Mouse (Mus musculus) lung, postnatal 0 days (tissue): ENCODE data around the gene Scfd2.

Experiments used
- CTCF ChIP-seq: IDR thresholded peaks from 2 replicates; pipeline ENCODE4 v1.5.1; 2016; ENCODE audit warnings: antibody characterized with exemption, mild to moderate bottlenecking
- EP300 ChIP-seq: IDR thresholded peaks from 2 replicates; pipeline ENCODE4 v1.6.1; 2016; ENCODE audit warnings: antibody characterized with exemption, mild to moderate bottlenecking, control low read depth

DNA sequence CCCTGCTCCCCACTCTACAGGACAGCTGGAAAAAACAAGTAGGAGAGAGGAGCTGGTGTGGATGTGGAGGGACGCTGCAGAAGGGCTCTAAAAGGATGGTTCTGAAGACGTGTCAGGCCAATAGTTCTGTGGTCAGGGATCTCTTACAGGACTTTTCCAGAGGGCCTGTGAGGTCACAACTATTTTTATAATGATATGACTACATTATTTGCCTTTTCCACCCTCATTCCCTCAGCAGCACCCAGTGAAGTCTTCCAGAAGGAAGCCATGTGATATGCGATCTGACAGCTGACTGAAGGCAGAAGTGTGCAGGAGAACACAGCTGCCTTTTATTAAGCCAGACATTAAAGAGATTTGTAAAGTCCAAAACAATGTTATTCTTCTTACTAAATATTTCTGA, 85.7 kb downstream of the Scfd2 start:
- no peak for TF ChIP-seq CTCF
- TF ChIP-seq EP300 = no peak
